Mouse (Mus musculus) kidney, adult 2 months (tissue): ENCODE measurements around the gene Scap.

Experiments used
- CTCF ChIP-seq: fragments of 200-500 bp; conservative IDR thresholded peaks from 2 replicates; pipeline ENCODE4 v1.5.1; 2011; ENCODE audit warnings: low read depth, mild to moderate bottlenecking, control low read depth, low read length, moderate library complexity, mixed read lengths; ENCODE audit not compliant: insufficient read depth, insufficient read length
- POLR2A ChIP-seq: fragments of 200-500 bp; IDR thresholded peaks from one replicate; pipeline ENCODE4 v1.6.1; 2011; ENCODE audit warnings: low read depth, low read length, control low read depth

DNA sequence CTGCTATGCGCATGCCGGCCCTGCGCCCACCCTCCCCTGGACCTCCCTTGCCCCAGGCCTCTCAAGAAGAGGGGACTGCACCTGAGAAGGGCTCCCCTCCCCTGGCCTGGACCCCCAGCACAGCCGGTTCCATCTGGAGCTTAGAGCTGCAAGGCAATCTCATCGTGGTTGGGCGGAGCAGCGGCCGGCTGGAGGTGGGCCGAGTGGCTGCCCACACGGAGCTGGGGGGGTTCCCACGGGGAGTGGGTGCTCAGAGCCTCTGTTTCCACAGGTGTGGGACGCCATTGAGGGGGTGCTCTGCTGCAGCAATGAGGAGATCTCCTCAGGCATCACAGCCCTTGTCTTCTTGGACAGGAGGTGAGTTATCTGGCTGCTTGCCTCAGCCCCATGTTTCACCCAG lies 48.2 kb downstream of the Scap start:
- TF ChIP-seq CTCF (no peak), POLR2A (no peak)
